Mouse (Mus musculus) ES-E14 (cell line): ENCODE results near the gene Arpc5. TPM values are rescaled to one million over a fixed set of nuclear protein-coding genes. Genes with fewer than 3 reads are reported as not detected.

Experiments used
- DNase-seq: peaks from one replicate; pipeline ENCODE4 v3.0.0-alpha.2; 2013; ENCODE audit warnings: low read depth, low spot score
- H3K27ac ChIP-seq: 2 replicates; pipeline ENCODE4 v1.5.1; 2012; ENCODE audit warnings: low read depth, mild to moderate bottlenecking, low read length, moderate library complexity, mixed read lengths; ENCODE audit not compliant: poor library complexity, insufficient read depth, severe bottlenecking
- H3K36me3 ChIP-seq: 2 replicates; pipeline ENCODE4 v1.6.1; 2012; ENCODE audit warnings: mild to moderate bottlenecking, low read length, moderate library complexity, mixed read lengths; ENCODE audit not compliant: control insufficient read depth, poor library complexity, insufficient read depth, severe bottlenecking
- H3K4me1 ChIP-seq, 2 experiments: fragments of 150-350 bp in 1 of 2; sonication (generic) in 1 of 2; 2 replicates each; pipeline ENCODE4 v1.6.1; 2012; ENCODE audit warnings: low read length in 2 of 2, mild to moderate bottlenecking in 1 of 2, mixed read lengths in 1 of 2; ENCODE audit not compliant: control insufficient read depth in 2 of 2, insufficient read depth in 2 of 2, poor library complexity in 1 of 2
- H3K4me3 ChIP-seq, 2 experiments: fragments of 150-350 bp in 1 of 2; sonication (generic) in 1 of 2; 2 replicates each; pipeline ENCODE4 v1.5.1; 2012; ENCODE audit warnings: low read length in 2 of 2, low read depth in 1 of 2, mild to moderate bottlenecking in 1 of 2, mixed read lengths in 1 of 2; ENCODE audit not compliant: insufficient read depth in 1 of 2, poor library complexity in 1 of 2, severe bottlenecking in 1 of 2
- H3K9ac ChIP-seq: 2 replicates; pipeline ENCODE4 v1.6.1; 2012; ENCODE audit warnings: low read depth, mild to moderate bottlenecking, low read length, mixed read lengths; ENCODE audit not compliant: poor library complexity, insufficient read depth, severe bottlenecking
- H3K9me3 ChIP-seq: fragments of 150-350 bp; sonication (generic); 2 replicates; pipeline ENCODE4 v1.6.1; 2012; ENCODE audit warnings: low read depth, mild to moderate bottlenecking, low read length; ENCODE audit not compliant: control insufficient read depth, insufficient read depth
- CHD2 ChIP-seq: IDR thresholded peaks from 2 replicates; pipeline ENCODE4 v1.6.1; 2014; ENCODE audit warnings: mild to moderate bottlenecking, low read depth, low read length, inconsistent platforms
- HCFC1 ChIP-seq: IDR thresholded peaks from 2 replicates; pipeline ENCODE4 v1.6.1; 2012; ENCODE audit warnings: low read length, inconsistent platforms, borderline replicate concordance; ENCODE audit not compliant: insufficient read depth
- MAFK ChIP-seq: IDR thresholded peaks from 2 replicates; pipeline ENCODE4 v1.6.1; 2014; ENCODE audit warnings: mild to moderate bottlenecking, low read depth, low read length, inconsistent platforms; ENCODE audit not compliant: insufficient read depth
- ZC3H11A ChIP-seq: IDR thresholded peaks from 2 replicates; pipeline ENCODE4 v1.6.1; 2012; ENCODE audit warnings: low read depth, mild to moderate bottlenecking, inconsistent platforms, low read length, borderline replicate concordance
- ZNF384 ChIP-seq: IDR thresholded peaks from 2 replicates; pipeline ENCODE4 v1.6.1; 2012; ENCODE audit warnings: low read depth, low read length, inconsistent platforms
- in situ Hi-C, 2 experiments: fragments of 600-800 bp; cut with MboI; formaldehyde crosslinking; loops; one replicate each; pipeline ENCODE4 v1.15.1; 2025; ENCODE audit warnings: low sequenced_read_pairs in 2 of 2, inconsistent platforms in 1 of 2; ENCODE audit not compliant: unreplicated experiment in 2 of 2
- total RNA-seq: library from RNA; depleted of rRNA; stranded (reverse); fragments of 300-350 nt; gene quantifications from 2 replicates; pipeline ENCODE4 v1.2.3, GENCODE M21; 2012

Arpc5 gene
- total RNA-seq, 1 experiment, result 95.0 TPM

- H3K4me1 ChIP-seq, result no peaks in the 10 kb centered on the region
- H3K27ac ChIP-seq, result no peak within 1 kb of the TSS
- H3K4me3 ChIP-seq, result no peak within 1 kb of the TSS
- in situ Hi-C loops, result no loop called here
- no peak for TF ChIP-seq MAFK
- TF ChIP-seq HCFC1, result no peak
- TF ChIP-seq CHD2, result no peak
- no peak for TF ChIP-seq ZNF384
- TF ChIP-seq ZC3H11A, result no peak
- no peak for DNase-seq
- no peaks in the 10 kb centered on the region for H3K9me3 ChIP-seq
- no peaks in the 10 kb centered on the region for H3K36me3 ChIP-seq
- H3K9ac ChIP-seq, result no peak within 1 kb of the TSS
Observed at GRCm38 (mm10) chr1:152750312-152750965, 15.9 kb upstream of the Arpc5 start, which contains the start of gene Apobec4. Gene Apobec4, plus strand, starts transcription at chr1:152750551.

GRCm38 (mm10) chr1:152761791-152762190 is 4.6 kb upstream of the Arpc5 start:
- no peak for TF ChIP-seq HCFC1
- no peak for TF ChIP-seq ZNF384
- no peak for TF ChIP-seq CHD2
- no peak for TF ChIP-seq ZC3H11A
- TF ChIP-seq MAFK, result no peak
- in situ Hi-C loops, result no loop called here
- no peaks in the 10 kb centered on the region for H3K4me1 ChIP-seq

GRCm38 (mm10) chr1:152766804-152767748 is 734 bp downstream of the Arpc5 start:
- Histone ChIP-seq H3K27ac (no peak overlapping the region), H3K36me3 (peaks cover 10% of the 10 kb centered on the region), H3K9me3 (no peaks in the 10 kb centered on the region), H3K4me3 (peak overlapping the region; percentile 81 to 91), H3K9ac (peak overlapping the region; percentile 75), H3K4me1 (peaks cover 0 to 2% of the 10 kb centered on the region in 2 experiments; a peak in 1 of 4 replicates)
- DNase-seq, result no peak
- no peak for TF ChIP-seq CHD2
- TF ChIP-seq MAFK, result no peak
- no peak for TF ChIP-seq ZNF384
- no peak for TF ChIP-seq HCFC1
- TF ChIP-seq ZC3H11A, result no peak
- in situ Hi-C loops, result no loop called here

More at GRCm38 (mm10) chr1:152761791-152762190, 4.6 kb upstream of the Arpc5 start:
- Histone ChIP-seq H3K9me3 (no peaks in the 10 kb centered on the region), H3K9ac (no peak overlapping the region), H3K4me3 (no peak overlapping the region), H3K27ac (no peak overlapping the region), H3K36me3 (no peaks in the 10 kb centered on the region)
- DNase-seq, result no peak

GRCm38 (mm10) chr1:152767749-152768488 is 1.6 kb downstream of the Arpc5 start:
- DNase-seq, result peak; percentile 82
- Histone ChIP-seq H3K36me3 (peaks cover 10% of the 10 kb centered on the region), H3K9ac (no peak overlapping the region), H3K9me3 (no peaks in the 10 kb centered on the region), H3K27ac (no peak overlapping the region), H3K4me1 (peaks cover 0 to 2% of the 10 kb centered on the region in 2 experiments; a peak in 1 of 4 replicates), H3K4me3 (peak overlapping the region in 1 of 2 experiments; percentile 91; a peak in 2 of 4 replicates)
- TF ChIP-seq HCFC1 (no peak), ZNF384 (peak; percentile 50; the same call in 1 of the 2 replicates)
- in situ Hi-C loops, result no loop called here
